Mouse (Mus musculus): ENCODE data around the gene H1f0. TPM values are rescaled to one million over a fixed set of nuclear protein-coding genes. Genes with fewer than 3 reads are reported as not detected.

The H1f0 gene
- polyA plus RNA-seq, 1 experiment from 2014 or later = 74.8 TPM

- DNase-seq (ENCODE audit: low spot score) = no peak
- Histone ChIP-seq H3K36me3 (replicated peaks; ENCODE audit: control insufficient read depth, insufficient read depth) (peaks cover 53% of the 10 kb centered on the region), H3K27me3 (ENCODE audit: control insufficient read depth, insufficient read depth, low read length) (no peaks in the 10 kb centered on the region), H3K4me1 (replicated peaks; ENCODE audit: control insufficient read depth, insufficient read depth, low read length) (peaks cover 4% of the 10 kb centered on the region; the same call in 1 of the 2 replicates), H3K4me3 (replicated peaks; ENCODE audit: low read length) (no peak overlapping the region), H3K4me2 (replicated peaks) (no peak overlapping the region), H3K9ac (no peak overlapping the region), H3K27ac (no peak overlapping the region), H3K9me3 (ENCODE audit: control insufficient read depth, low read length) (no peaks in the 10 kb centered on the region)
- 90% methylated on average over 14 of the region's 14 CpGs for WGBS
- ATAC-seq (ENCODE audit: low FRiP score) = no peak
Measured at GRCm38 (mm10) chr15:78989152-78990092, 38.8 kb upstream of the H1f0 start.

DNA sequence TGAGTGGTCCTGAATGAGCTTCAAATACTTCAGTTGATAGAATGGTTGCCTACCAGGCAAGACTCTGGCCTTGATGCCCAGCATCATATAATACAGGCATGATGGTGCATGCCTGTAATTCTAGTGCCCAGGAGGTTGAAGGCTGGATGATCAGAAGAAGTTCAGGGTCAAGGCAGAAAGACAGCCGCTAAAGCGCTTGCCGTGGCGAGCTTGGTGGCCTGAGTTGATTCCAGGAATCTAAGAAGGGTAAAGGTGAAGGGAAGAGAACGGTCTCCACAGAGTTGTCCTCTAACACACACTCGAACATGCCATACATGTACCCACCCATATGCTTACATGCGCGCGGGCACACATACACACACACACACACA lies 38.2 kb upstream of the H1f0 start:
- Histone ChIP-seq H3K27ac (no peak overlapping the region), H3K9me3 (ENCODE audit: control insufficient read depth, low read length) (no peaks in the 10 kb centered on the region), H3K27me3 (ENCODE audit: control insufficient read depth, insufficient read depth, low read length) (no peaks in the 10 kb centered on the region), H3K9ac (no peak overlapping the region), H3K4me3 (replicated peaks; ENCODE audit: low read length) (no peak overlapping the region), H3K4me1 (replicated peaks; ENCODE audit: control insufficient read depth, insufficient read depth, low read length) (peaks cover 4% of the 10 kb centered on the region; the same call in 1 of the 2 replicates), H3K4me2 (replicated peaks) (no peak overlapping the region), H3K36me3 (replicated peaks; ENCODE audit: control insufficient read depth, insufficient read depth) (peaks cover 60% of the 10 kb centered on the region)
- DNase-seq (ENCODE audit: low spot score) (no peak), ATAC-seq (ENCODE audit: low FRiP score) (no peak)
- WGBS = 96% methylated on average over 9 of the region's 9 CpGs

GRCm38 (mm10) chr15:78990970-78991525 lies 37.2 kb upstream of the H1f0 start:
- DNase-seq (ENCODE audit: low spot score) (no peak), ATAC-seq (ENCODE audit: low FRiP score) (no peak)
- Histone ChIP-seq H3K36me3 (replicated peaks; ENCODE audit: control insufficient read depth, insufficient read depth) (peaks cover 69% of the 10 kb centered on the region), H3K27me3 (ENCODE audit: control insufficient read depth, insufficient read depth, low read length) (no peaks in the 10 kb centered on the region), H3K9me3 (ENCODE audit: control insufficient read depth, low read length) (no peaks in the 10 kb centered on the region), H3K4me1 (replicated peaks; ENCODE audit: control insufficient read depth, insufficient read depth, low read length) (peaks cover 4% of the 10 kb centered on the region; the same call in 1 of the 2 replicates), H3K4me2 (replicated peaks) (no peak overlapping the region), H3K4me3 (replicated peaks; ENCODE audit: low read length) (no peak overlapping the region), H3K27ac (no peak overlapping the region), H3K9ac (no peak overlapping the region)
- WGBS = 96% methylated on average over 25 of the region's 25 CpGs

DNA sequence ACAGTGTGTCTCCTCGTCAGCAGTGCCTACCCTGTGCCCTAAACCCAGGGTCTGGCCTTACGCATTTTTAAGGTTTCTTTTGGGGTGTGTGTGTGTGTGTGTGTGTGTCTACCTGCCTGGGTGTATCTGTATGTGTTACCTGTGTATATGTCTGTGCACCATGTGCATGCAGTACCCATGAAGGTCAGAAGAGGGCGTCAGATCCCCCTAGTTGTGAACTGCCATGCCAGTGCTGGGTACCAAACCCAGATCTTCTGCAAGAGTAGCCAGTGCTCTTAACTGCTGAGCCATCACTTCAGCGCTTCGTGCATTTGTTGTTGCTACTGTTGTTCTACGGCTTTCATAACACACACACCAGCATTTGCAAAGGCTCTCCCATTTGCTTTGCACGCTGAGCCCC lies 36.0 kb upstream of the H1f0 start:
- Histone ChIP-seq H3K27ac (no peak overlapping the region), H3K36me3 (replicated peaks; ENCODE audit: control insufficient read depth, insufficient read depth) (peaks cover 72% of the 10 kb centered on the region), H3K4me3 (replicated peaks; ENCODE audit: low read length) (no peak overlapping the region), H3K9me3 (ENCODE audit: control insufficient read depth, low read length) (no peaks in the 10 kb centered on the region), H3K4me1 (replicated peaks; ENCODE audit: control insufficient read depth, insufficient read depth, low read length) (no peaks in the 10 kb centered on the region; the same call in 1 of the 2 replicates), H3K4me2 (replicated peaks) (no peak overlapping the region), H3K9ac (no peak overlapping the region), H3K27me3 (ENCODE audit: control insufficient read depth, insufficient read depth, low read length) (no peaks in the 10 kb centered on the region)
- no peak for ATAC-seq (ENCODE audit: low FRiP score)
- WGBS = 94% methylated on average over 7 of the region's 7 CpGs
- no peak for DNase-seq (ENCODE audit: low spot score)

DNA sequence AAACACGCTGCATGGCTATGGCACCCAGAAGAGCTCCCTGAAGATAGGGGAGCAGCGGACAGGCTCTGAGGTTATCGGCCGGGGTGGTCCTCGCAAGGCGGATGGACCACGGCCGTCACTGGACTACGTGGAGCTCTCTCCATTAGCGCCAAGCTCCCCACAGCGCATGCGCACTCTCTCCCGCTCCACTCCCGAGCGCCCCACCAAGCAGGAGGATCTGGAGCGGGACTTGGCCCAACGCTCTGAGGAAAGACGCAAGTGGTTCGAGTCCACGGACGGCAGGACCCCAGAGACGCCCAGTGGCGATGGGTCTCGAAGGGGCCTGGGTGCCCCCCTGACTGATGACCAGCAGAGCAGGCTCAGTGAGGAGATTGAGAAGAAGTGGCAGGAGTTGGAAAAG lies 35.3 kb upstream of the H1f0 start:
- 96% methylated on average over 24 of the region's 24 CpGs for WGBS
- no peak overlapping the region for H3K4me2 ChIP-seq (replicated peaks)
- H3K4me1 ChIP-seq (replicated peaks; ENCODE audit: control insufficient read depth, insufficient read depth, low read length) = no peaks in the 10 kb centered on the region; the same call in 1 of the 2 replicates
- no peak overlapping the region for H3K4me3 ChIP-seq (replicated peaks; ENCODE audit: low read length)
- ATAC-seq (ENCODE audit: low FRiP score) = no peak
- no peak for DNase-seq (ENCODE audit: low spot score)
- H3K27me3 ChIP-seq (ENCODE audit: control insufficient read depth, insufficient read depth, low read length) = no peaks in the 10 kb centered on the region
- no peak overlapping the region for H3K27ac ChIP-seq
- H3K36me3 ChIP-seq (replicated peaks; ENCODE audit: control insufficient read depth, insufficient read depth) = peaks cover 72% of the 10 kb centered on the region
- H3K9me3 ChIP-seq (ENCODE audit: control insufficient read depth, low read length) = no peaks in the 10 kb centered on the region
- no peak overlapping the region for H3K9ac ChIP-seq

GRCm38 (mm10) chr15:78995916-78996315 lies 32.3 kb upstream of the H1f0 start:
- ATAC-seq (ENCODE audit: low FRiP score) = no peak
- no peak for DNase-seq (ENCODE audit: low spot score)
- H3K9me3 ChIP-seq (ENCODE audit: control insufficient read depth, low read length) = no peaks in the 10 kb centered on the region
- no peaks in the 10 kb centered on the region for H3K27me3 ChIP-seq (ENCODE audit: control insufficient read depth, insufficient read depth, low read length)
- no peak overlapping the region for H3K4me3 ChIP-seq (replicated peaks; ENCODE audit: low read length)
- no peak overlapping the region for H3K9ac ChIP-seq
- WGBS = 90% methylated on average over 4 of the region's 4 CpGs
- no peak overlapping the region for H3K4me2 ChIP-seq (replicated peaks)
- peaks cover 76% of the 10 kb centered on the region for H3K36me3 ChIP-seq (replicated peaks; ENCODE audit: control insufficient read depth, insufficient read depth)
- no peaks in the 10 kb centered on the region for H3K4me1 ChIP-seq (replicated peaks; ENCODE audit: control insufficient read depth, insufficient read depth, low read length)
- no peak overlapping the region for H3K27ac ChIP-seq

- Histone ChIP-seq H3K27ac (no peak overlapping the region), H3K9me3 (ENCODE audit: control insufficient read depth, low read length) (no peaks in the 10 kb centered on the region), H3K36me3 (replicated peaks; ENCODE audit: control insufficient read depth, insufficient read depth) (peaks cover 76% of the 10 kb centered on the region), H3K4me3 (replicated peaks; ENCODE audit: low read length) (no peak overlapping the region), H3K9ac (no peak overlapping the region), H3K4me2 (replicated peaks) (no peak overlapping the region), H3K4me1 (replicated peaks; ENCODE audit: control insufficient read depth, insufficient read depth, low read length) (no peaks in the 10 kb centered on the region), H3K27me3 (ENCODE audit: control insufficient read depth, insufficient read depth, low read length) (no peaks in the 10 kb centered on the region)
- ATAC-seq (ENCODE audit: low FRiP score) (no peak), DNase-seq (ENCODE audit: low spot score) (no peak)
- WGBS = 93% methylated on average over 3 of the region's 3 CpGs
Measured at GRCm38 (mm10) chr15:78996663-78997062, 31.6 kb upstream of the H1f0 start.

- H3K9me3 ChIP-seq (ENCODE audit: control insufficient read depth, low read length) = no peaks in the 10 kb centered on the region
- no peak overlapping the region for H3K4me3 ChIP-seq (replicated peaks; ENCODE audit: low read length)
- H3K27me3 ChIP-seq (ENCODE audit: control insufficient read depth, insufficient read depth, low read length) = no peaks in the 10 kb centered on the region
- ATAC-seq (ENCODE audit: low FRiP score) (no peak), DNase-seq (ENCODE audit: low spot score) (no peak)
- 65% methylated on average over 8 of the region's 8 CpGs for whole genome bisulfite sequencing
- H3K9ac ChIP-seq = no peak overlapping the region
- no peaks in the 10 kb centered on the region for H3K4me1 ChIP-seq (replicated peaks; ENCODE audit: control insufficient read depth, insufficient read depth, low read length)
- no peak overlapping the region for H3K4me2 ChIP-seq (replicated peaks)
- H3K36me3 ChIP-seq (replicated peaks; ENCODE audit: control insufficient read depth, insufficient read depth) = peaks cover 76% of the 10 kb centered on the region
- no peak overlapping the region for H3K27ac ChIP-seq
Measured at GRCm38 (mm10) chr15:78998348-78998747, 29.9 kb upstream of the H1f0 start.

DNA sequence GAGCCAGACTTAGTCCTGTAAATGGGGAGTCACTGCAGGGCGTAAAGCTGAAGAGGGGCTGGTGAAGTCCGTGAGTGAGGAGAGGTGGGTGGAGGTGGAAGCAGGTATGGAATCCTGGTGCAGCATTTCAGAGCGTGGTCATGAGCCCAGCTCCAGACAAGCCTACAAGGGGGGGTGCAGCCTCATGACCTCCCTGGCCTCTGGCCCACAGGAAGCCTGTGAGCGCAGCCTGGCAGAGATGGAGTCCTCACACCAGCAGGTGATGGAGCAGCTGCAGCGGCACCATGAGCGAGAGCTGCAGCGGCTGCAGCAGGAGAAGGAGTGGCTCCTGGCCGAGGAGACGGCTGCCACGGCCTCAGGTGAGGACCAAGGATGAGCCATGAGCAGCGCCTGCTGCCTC lies 28.7 kb upstream of the H1f0 start:
- Histone ChIP-seq H3K4me2 (replicated peaks) (no peak overlapping the region), H3K4me3 (replicated peaks; ENCODE audit: low read length) (no peak overlapping the region), H3K27ac (no peak overlapping the region), H3K9me3 (ENCODE audit: control insufficient read depth, low read length) (no peaks in the 10 kb centered on the region), H3K9ac (no peak overlapping the region), H3K27me3 (ENCODE audit: control insufficient read depth, insufficient read depth, low read length) (no peaks in the 10 kb centered on the region), H3K36me3 (replicated peaks; ENCODE audit: control insufficient read depth, insufficient read depth) (peaks cover 76% of the 10 kb centered on the region), H3K4me1 (replicated peaks; ENCODE audit: control insufficient read depth, insufficient read depth, low read length) (no peaks in the 10 kb centered on the region)
- DNase-seq (ENCODE audit: low spot score) (no peak), ATAC-seq (ENCODE audit: low FRiP score) (no peak)
- WGBS = 86% methylated on average over 11 of the region's 11 CpGs

Data from hindbrain, embryonic 14.5 days (tissue).